Mouse (Mus musculus): ENCODE results near the gene Prkar2a. TPM values are rescaled to one million over a fixed set of nuclear protein-coding genes. Genes with fewer than 3 reads are reported as not detected.

Prkar2a gene
- polyA plus RNA-seq, 2 experiments = 18.5 to 33.6 TPM

DNA sequence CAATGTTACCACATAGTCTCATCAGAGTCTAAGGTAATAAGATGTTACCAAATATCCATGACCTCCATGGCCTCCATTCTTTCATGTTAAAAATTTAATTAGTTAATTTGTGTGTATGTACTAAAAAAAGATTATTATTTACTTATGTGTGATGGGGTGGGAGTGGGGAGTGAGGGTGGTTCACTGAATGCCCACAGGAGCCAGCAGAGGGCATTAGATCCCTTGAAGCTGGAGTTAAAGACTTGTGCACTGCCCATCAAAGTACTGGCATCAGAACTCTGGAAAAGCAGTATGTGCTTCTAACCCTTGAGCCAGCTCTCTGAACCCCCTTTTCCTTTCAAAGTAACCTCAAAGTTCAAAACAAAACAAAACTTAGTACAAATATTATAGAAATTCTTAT, 39.9 kb downstream of the Prkar2a start:
- H3K9ac ChIP-seq (ENCODE audit: low read depth, low read length, severe bottlenecking) = no peak overlapping the region
- TF ChIP-seq POLR2A (IDR thresholded peaks at IDR 0.05; ENCODE audit: borderline replicate concordance, extremely low read depth, insufficient read depth, insufficient read length) = no peak
- no peaks in the 10 kb centered on the region for H3K27me3 ChIP-seq (ENCODE audit: control insufficient read depth, insufficient read depth, low read length)
- no peaks in the 10 kb centered on the region for H3K4me1 ChIP-seq (ENCODE audit: control insufficient read depth, insufficient read depth, low read length)
- ATAC-seq (ENCODE audit: low FRiP score, low read depth) (no peak), DNase-seq (ENCODE audit: low spot score) (no peak)
- no peak overlapping the region for H3K4me2 ChIP-seq (replicated peaks; ENCODE audit: low read depth, low read length, severe bottlenecking)
- H3K9me3 ChIP-seq (ENCODE audit: control insufficient read depth, low read length) = no peaks in the 10 kb centered on the region
- peaks cover 41% of the 10 kb centered on the region for H3K36me3 ChIP-seq (ENCODE audit: control insufficient read depth, insufficient read depth, low read length)
- H3K27ac ChIP-seq (replicated peaks; ENCODE audit: low read depth, low read length) = no peak overlapping the region
- H3K4me3 ChIP-seq (replicated peaks; ENCODE audit: low read length) = no peak overlapping the region

DNA sequence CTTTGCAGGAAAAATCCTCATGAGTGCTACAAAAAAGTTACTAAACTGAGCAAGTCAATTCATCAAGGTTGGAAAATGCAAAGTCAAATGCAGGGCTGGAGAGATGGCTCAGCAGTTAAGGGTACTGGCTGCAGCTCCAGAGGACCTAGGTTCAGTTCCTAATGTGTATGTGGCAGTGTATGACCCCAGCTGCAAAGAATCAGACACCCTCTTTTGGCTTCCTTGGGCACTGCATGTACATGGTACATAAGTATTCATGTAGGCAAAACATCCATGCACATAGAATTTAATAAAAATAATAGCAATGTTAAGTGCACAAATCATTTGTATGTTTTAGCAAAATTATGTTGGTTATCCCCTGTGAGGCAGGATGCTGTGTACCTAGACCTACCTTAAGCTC, 43.3 kb downstream of the Prkar2a start:
- DNase-seq (ENCODE audit: low spot score) (no peak), ATAC-seq (ENCODE audit: low FRiP score, low read depth) (no peak)
- Histone ChIP-seq H3K27ac (replicated peaks; ENCODE audit: low read depth, low read length) (no peak overlapping the region), H3K36me3 (ENCODE audit: control insufficient read depth, insufficient read depth, low read length) (peaks cover 37% of the 10 kb centered on the region), H3K27me3 (ENCODE audit: control insufficient read depth, insufficient read depth, low read length) (no peaks in the 10 kb centered on the region), H3K9me3 (ENCODE audit: control insufficient read depth, low read length) (no peaks in the 10 kb centered on the region), H3K4me1 (ENCODE audit: control insufficient read depth, insufficient read depth, low read length) (no peaks in the 10 kb centered on the region), H3K4me3 (replicated peaks; ENCODE audit: low read length) (no peak overlapping the region), H3K9ac (ENCODE audit: low read depth, low read length, severe bottlenecking) (no peak overlapping the region), H3K4me2 (replicated peaks; ENCODE audit: low read depth, low read length, severe bottlenecking) (no peak overlapping the region)
- TF ChIP-seq POLR2A (IDR thresholded peaks at IDR 0.05; ENCODE audit: borderline replicate concordance, extremely low read depth, insufficient read depth, insufficient read length) = no peak

DNA sequence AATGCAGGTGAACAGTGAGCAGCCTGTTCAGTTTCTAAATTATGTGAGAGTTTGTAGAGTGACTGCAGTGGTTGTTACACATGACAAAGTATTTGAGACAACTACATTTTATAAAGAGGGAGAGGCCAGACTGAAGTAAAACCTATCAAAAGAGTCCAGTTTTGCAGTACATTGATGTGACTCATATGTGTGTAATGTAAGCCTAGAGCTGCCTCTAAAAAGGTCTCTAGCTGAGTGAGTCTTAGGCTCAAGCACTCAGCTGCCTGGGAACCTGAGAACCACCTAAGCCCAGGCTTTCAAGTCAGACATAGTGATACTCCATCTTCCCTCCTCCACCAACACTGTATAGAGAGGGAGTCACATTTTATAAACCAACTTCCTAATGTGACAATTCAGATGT, 45.5 kb downstream of the Prkar2a start:
- TF ChIP-seq POLR2A (IDR thresholded peaks at IDR 0.05; ENCODE audit: borderline replicate concordance, extremely low read depth, insufficient read depth, insufficient read length) = no peak
- DNase-seq (ENCODE audit: low spot score) = no peak
- no peaks in the 10 kb centered on the region for H3K27me3 ChIP-seq (ENCODE audit: control insufficient read depth, insufficient read depth, low read length)
- H3K4me3 ChIP-seq (replicated peaks; ENCODE audit: low read length) = no peak overlapping the region
- H3K4me2 ChIP-seq (replicated peaks; ENCODE audit: low read depth, low read length, severe bottlenecking) = no peak overlapping the region
- no peak overlapping the region for H3K9ac ChIP-seq (ENCODE audit: low read depth, low read length, severe bottlenecking)
- ATAC-seq (ENCODE audit: low FRiP score, low read depth) = no peak
- no peaks in the 10 kb centered on the region for H3K4me1 ChIP-seq (ENCODE audit: control insufficient read depth, insufficient read depth, low read length)
- H3K9me3 ChIP-seq (ENCODE audit: control insufficient read depth, low read length) = no peaks in the 10 kb centered on the region
- peaks cover 23% of the 10 kb centered on the region for H3K36me3 ChIP-seq (ENCODE audit: control insufficient read depth, insufficient read depth, low read length)
- no peak overlapping the region for H3K27ac ChIP-seq (replicated peaks; ENCODE audit: low read depth, low read length)

DNA sequence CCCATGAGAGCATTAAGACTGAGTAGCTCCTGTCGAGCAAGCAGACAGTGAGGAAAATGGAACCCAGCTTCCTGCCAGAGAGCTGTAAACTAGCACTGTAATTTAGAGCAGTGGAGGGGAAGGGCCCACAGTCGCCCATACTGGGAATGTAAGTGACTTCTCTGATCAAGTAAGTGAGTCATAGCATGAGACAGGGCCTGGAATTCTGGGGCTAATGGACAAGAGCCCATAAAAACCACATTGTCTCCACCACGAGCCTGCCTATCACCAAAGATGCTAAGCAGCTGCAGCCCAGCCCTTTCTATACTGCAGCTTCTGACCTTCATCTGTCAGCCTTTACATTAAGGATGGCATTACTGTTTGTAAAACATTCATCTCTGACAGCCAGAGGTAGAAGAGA, 50.1 kb downstream of the Prkar2a start:
- Histone ChIP-seq H3K9me3 (ENCODE audit: control insufficient read depth, low read length) (no peaks in the 10 kb centered on the region), H3K4me1 (ENCODE audit: control insufficient read depth, insufficient read depth, low read length) (no peaks in the 10 kb centered on the region), H3K27ac (replicated peaks; ENCODE audit: low read depth, low read length) (no peak overlapping the region), H3K4me2 (replicated peaks; ENCODE audit: low read depth, low read length, severe bottlenecking) (no peak overlapping the region), H3K36me3 (ENCODE audit: control insufficient read depth, insufficient read depth, low read length) (peaks cover 37% of the 10 kb centered on the region), H3K27me3 (ENCODE audit: control insufficient read depth, insufficient read depth, low read length) (no peaks in the 10 kb centered on the region), H3K9ac (ENCODE audit: low read depth, low read length, severe bottlenecking) (no peak overlapping the region), H3K4me3 (replicated peaks; ENCODE audit: low read length) (no peak overlapping the region)
- ATAC-seq (ENCODE audit: low FRiP score, low read depth) = no peak
- DNase-seq (ENCODE audit: low spot score) = no peak
- no peak for TF ChIP-seq POLR2A (IDR thresholded peaks at IDR 0.05; ENCODE audit: borderline replicate concordance, extremely low read depth, insufficient read depth, insufficient read length)
- 31% methylated on average over 3 of the region's 3 CpGs for WGBS

DNA sequence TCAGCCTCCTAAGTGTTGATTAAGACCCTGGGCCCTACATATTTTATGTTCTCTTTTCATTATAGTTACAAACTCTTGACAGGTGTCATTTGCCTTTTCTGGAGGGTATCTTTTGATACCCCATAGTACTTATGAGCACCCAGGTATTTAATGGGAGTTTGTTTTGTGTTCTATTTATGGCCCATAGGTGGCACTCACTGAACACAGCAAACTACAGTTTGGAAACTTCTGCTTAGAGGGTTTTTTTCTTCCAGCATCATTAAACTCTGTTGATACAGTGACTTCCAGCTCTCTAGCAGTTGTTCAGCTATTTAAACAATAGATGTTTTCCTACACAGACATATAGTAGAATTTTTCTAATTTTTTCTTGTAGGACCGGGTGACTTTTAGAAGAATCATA, 50.9 kb downstream of the Prkar2a start:
- no peak for TF ChIP-seq POLR2A (IDR thresholded peaks at IDR 0.05; ENCODE audit: borderline replicate concordance, extremely low read depth, insufficient read depth, insufficient read length)
- no peaks in the 10 kb centered on the region for H3K27me3 ChIP-seq (ENCODE audit: control insufficient read depth, insufficient read depth, low read length)
- H3K4me3 ChIP-seq (replicated peaks; ENCODE audit: low read length) = no peak overlapping the region
- H3K4me2 ChIP-seq (replicated peaks; ENCODE audit: low read depth, low read length, severe bottlenecking) = no peak overlapping the region
- peaks cover 43% of the 10 kb centered on the region for H3K36me3 ChIP-seq (ENCODE audit: control insufficient read depth, insufficient read depth, low read length)
- H3K9ac ChIP-seq (ENCODE audit: low read depth, low read length, severe bottlenecking) = no peak overlapping the region
- H3K4me1 ChIP-seq (ENCODE audit: control insufficient read depth, insufficient read depth, low read length) = no peaks in the 10 kb centered on the region
- no peak for DNase-seq (ENCODE audit: low spot score)
- no peak overlapping the region for H3K27ac ChIP-seq (replicated peaks; ENCODE audit: low read depth, low read length)
- ATAC-seq (ENCODE audit: low FRiP score, low read depth) = no peak
- H3K9me3 ChIP-seq (ENCODE audit: control insufficient read depth, low read length) = no peaks in the 10 kb centered on the region
- WGBS = 87% methylated on average over 1 of the region's 1 CpGs

DNA sequence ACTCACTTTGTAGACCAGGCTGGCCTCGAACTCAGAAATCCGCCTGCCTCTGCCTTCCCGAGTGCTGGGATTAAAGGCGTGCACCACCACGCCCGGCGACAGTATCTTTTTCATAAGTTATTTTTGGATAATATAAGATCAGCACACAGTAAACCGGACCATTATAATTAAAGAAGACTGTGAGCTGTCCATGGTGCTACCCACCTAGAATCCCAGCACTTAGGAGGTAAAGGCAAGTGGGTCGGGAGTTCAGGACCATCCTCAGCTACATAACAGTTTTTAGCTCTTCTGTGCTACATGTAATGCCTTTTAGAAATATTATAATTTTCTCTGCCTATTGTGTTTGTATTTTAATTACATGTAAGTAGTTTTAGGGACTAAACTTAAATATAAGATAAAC, 52.9 kb downstream of the Prkar2a start:
- DNase-seq (ENCODE audit: low spot score) (peak; percentile 13), ATAC-seq (ENCODE audit: low FRiP score, low read depth) (no peak)
- no peak overlapping the region for H3K4me2 ChIP-seq (replicated peaks; ENCODE audit: low read depth, low read length, severe bottlenecking)
- TF ChIP-seq POLR2A (IDR thresholded peaks at IDR 0.05; ENCODE audit: borderline replicate concordance, extremely low read depth, insufficient read depth, insufficient read length) = no peak
- no peaks in the 10 kb centered on the region for H3K4me1 ChIP-seq (ENCODE audit: control insufficient read depth, insufficient read depth, low read length)
- H3K36me3 ChIP-seq (ENCODE audit: control insufficient read depth, insufficient read depth, low read length) = peaks cover 60% of the 10 kb centered on the region
- 86% methylated on average over 9 of the region's 9 CpGs for WGBS
- no peaks in the 10 kb centered on the region for H3K9me3 ChIP-seq (ENCODE audit: control insufficient read depth, low read length)
- H3K9ac ChIP-seq (ENCODE audit: low read depth, low read length, severe bottlenecking) = no peak overlapping the region
- no peak overlapping the region for H3K4me3 ChIP-seq (replicated peaks; ENCODE audit: low read length)
- H3K27ac ChIP-seq (replicated peaks; ENCODE audit: low read depth, low read length) = no peak overlapping the region
- no peaks in the 10 kb centered on the region for H3K27me3 ChIP-seq (ENCODE audit: control insufficient read depth, insufficient read depth, low read length)
